Mouse (Mus musculus) testis, postnatal 10 days (tissue): ENCODE measurements at regions not wholly inside any gene's neighbourhood (a gene's known extent, or its start where the extent isn't known, plus 50 kb on each side); places are given as distances from the start of the nearest gene placed in this dataset.

Experiments
- DNase-seq: peaks from one replicate; pipeline ENCODE4 v3.0.0; 2021; ENCODE audit warnings: low spot score

DNA sequence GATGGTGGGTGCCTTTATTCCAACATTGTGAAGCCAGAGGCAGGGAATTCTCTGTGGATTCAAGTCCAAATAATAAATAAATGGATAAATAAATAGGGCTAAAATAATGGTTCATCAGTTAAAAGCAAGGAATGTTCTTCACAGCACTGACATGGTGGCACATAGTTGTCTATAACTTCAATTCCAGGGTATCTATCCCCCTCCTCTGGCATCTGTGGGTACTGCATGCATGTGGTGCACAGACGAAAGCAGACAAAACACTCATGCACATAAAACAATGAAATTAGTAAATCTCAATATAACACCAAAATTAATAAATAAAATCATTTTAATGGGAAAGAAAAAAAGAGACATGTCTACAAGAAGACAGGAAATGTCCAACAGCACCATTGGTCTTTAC is 54.3 kb upstream of the Ppt1 start:
- DNase-seq: peak; percentile 45
